Mouse (Mus musculus): Measurements from ENCODE around the gene Fbxo39. TPM values are rescaled to one million over a fixed set of nuclear protein-coding genes. Genes with fewer than 3 reads are reported as not detected.

The Fbxo39 gene
- not detected in 2 replicates for polyA plus RNA-seq (2016; fragmentation: Nextera tagmentation; extraction: Ambion mirVana)

GRCm38 (mm10) chr11:72314151-72314895 is at the start of gene Fbxo39:
Gene Fbxo39 (plus strand): TSS chr11:72314444.
- Histone ChIP-seq H3K9me3 (no peaks in the 10 kb centered on the region), H3K27ac (peak within 1 kb of the TSS; percentile 63; the same call in 1 of the 2 replicates), H3K36me3 (no peaks in the 10 kb centered on the region), H3K27me3 (ENCODE audit: insufficient read depth, poor library complexity, severe bottlenecking) (peaks cover 35% of the 10 kb centered on the region), H3K4me1 (replicated peaks) (peaks cover 8% of the 10 kb centered on the region), H3K4me3 (peak within 1 kb of the TSS; percentile 47)
- peak; percentile 7 for DNase-seq (ENCODE audit: low spot score)
- WGBS = 11% methylated on average over 42 of the region's 42 CpGs

GRCm38 (mm10) chr11:72265483-72265882 is 48.8 kb upstream of the Fbxo39 start:
- H3K36me3 ChIP-seq = no peaks in the 10 kb centered on the region
- WGBS = 6% methylated on average over 11 of the region's 11 CpGs
- H3K4me3 ChIP-seq = peak overlapping the region; percentile 55
- peaks cover 26% of the 10 kb centered on the region for H3K4me1 ChIP-seq (replicated peaks)
- DNase-seq (ENCODE audit: low spot score) = peak; percentile 18
- no peaks in the 10 kb centered on the region for H3K9me3 ChIP-seq
- H3K27ac ChIP-seq = 0 out of 2 replicates have a peak overlapping the region, but pooled peaks have one; percentile 41
- peaks cover 59% of the 10 kb centered on the region for H3K27me3 ChIP-seq (ENCODE audit: insufficient read depth, poor library complexity, severe bottlenecking)

GRCm38 (mm10) chr11:72266207-72266959 is 47.9 kb upstream of the Fbxo39 start:
- peaks cover 59% of the 10 kb centered on the region for H3K27me3 ChIP-seq (ENCODE audit: insufficient read depth, poor library complexity, severe bottlenecking)
- WGBS = 2% methylated on average over 46 of the region's 46 CpGs

GRCm38 (mm10) chr11:72266960-72267560 is 47.2 kb upstream of the Fbxo39 start, which contains the start of gene Slc13a5:
Gene Slc13a5 (minus strand): TSS chr11:72267222.
- no peaks in the 10 kb centered on the region for H3K36me3 ChIP-seq
- H3K4me3 ChIP-seq = peak within 1 kb of the TSS; percentile 55
- H3K9me3 ChIP-seq = no peaks in the 10 kb centered on the region
- DNase-seq (ENCODE audit: low spot score) = peak; percentile 57
- peaks cover 59% of the 10 kb centered on the region for H3K27me3 ChIP-seq (ENCODE audit: insufficient read depth, poor library complexity, severe bottlenecking)
- H3K27ac ChIP-seq = peak within 1 kb of the TSS; percentile 30; the same call in 1 of the 2 replicates
- 2% methylated on average over 36 of the region's 36 CpGs for WGBS
- peaks cover 26% of the 10 kb centered on the region for H3K4me1 ChIP-seq (replicated peaks)

More at GRCm38 (mm10) chr11:72266207-72266959, 47.9 kb upstream of the Fbxo39 start:
- no peaks in the 10 kb centered on the region for H3K36me3 ChIP-seq
- peak overlapping the region; percentile 30; the same call in 1 of the 2 replicates for H3K27ac ChIP-seq
- H3K4me1 ChIP-seq (replicated peaks) = peaks cover 26% of the 10 kb centered on the region
- DNase-seq (ENCODE audit: low spot score) = peak; percentile 67
- H3K9me3 ChIP-seq = no peaks in the 10 kb centered on the region
- peak overlapping the region; percentile 55 for H3K4me3 ChIP-seq

GRCm38 (mm10) chr11:72271761-72272160 is 42.5 kb upstream of the Fbxo39 start:
- WGBS = 71% methylated on average over 1 of the region's 1 CpGs
- Histone ChIP-seq H3K36me3 (no peaks in the 10 kb centered on the region), H3K27ac (no peak overlapping the region), H3K9me3 (no peaks in the 10 kb centered on the region), H3K4me1 (replicated peaks) (peaks cover 7% of the 10 kb centered on the region), H3K4me3 (no peak overlapping the region), H3K27me3 (ENCODE audit: insufficient read depth, poor library complexity, severe bottlenecking) (peaks cover 22% of the 10 kb centered on the region)
- no peak for DNase-seq (ENCODE audit: low spot score)

- H3K4me1 ChIP-seq (replicated peaks) = no peaks in the 10 kb centered on the region
- DNase-seq (ENCODE audit: low spot score) = no peak
- H3K9me3 ChIP-seq = no peaks in the 10 kb centered on the region
- WGBS = 76% methylated on average over 3 of the region's 3 CpGs
- H3K4me3 ChIP-seq = no peak overlapping the region
- H3K27me3 ChIP-seq (ENCODE audit: insufficient read depth, poor library complexity, severe bottlenecking) = peaks cover 6% of the 10 kb centered on the region; the same call in 1 of the 2 replicates
- H3K27ac ChIP-seq = no peak overlapping the region
- H3K36me3 ChIP-seq = no peaks in the 10 kb centered on the region
Measured at GRCm38 (mm10) chr11:72273341-72273740, 40.9 kb upstream of the Fbxo39 start.

GRCm38 (mm10) chr11:72281143-72281851 is 32.9 kb upstream of the Fbxo39 start:
- Histone ChIP-seq H3K4me3 (no peak overlapping the region), H3K4me1 (replicated peaks) (no peaks in the 10 kb centered on the region), H3K36me3 (no peaks in the 10 kb centered on the region), H3K9me3 (no peaks in the 10 kb centered on the region), H3K27ac (no peak overlapping the region), H3K27me3 (ENCODE audit: insufficient read depth, poor library complexity, severe bottlenecking) (no peaks in the 10 kb centered on the region)
- DNase-seq (ENCODE audit: low spot score) = no peak
- 85% methylated on average over 5 of the region's 5 CpGs for WGBS

- no peak for DNase-seq (ENCODE audit: low spot score)
- no peaks in the 10 kb centered on the region for H3K27me3 ChIP-seq (ENCODE audit: insufficient read depth, poor library complexity, severe bottlenecking)
- WGBS = 77% methylated on average over 5 of the region's 5 CpGs
- H3K4me3 ChIP-seq = no peak overlapping the region
- H3K27ac ChIP-seq = no peak overlapping the region
- H3K9me3 ChIP-seq = no peaks in the 10 kb centered on the region
- no peaks in the 10 kb centered on the region for H3K4me1 ChIP-seq (replicated peaks)
- no peaks in the 10 kb centered on the region for H3K36me3 ChIP-seq
Measured at GRCm38 (mm10) chr11:72281852-72282400, 32.3 kb upstream of the Fbxo39 start.

- Histone ChIP-seq H3K27me3 (ENCODE audit: insufficient read depth, poor library complexity, severe bottlenecking) (no peaks in the 10 kb centered on the region), H3K27ac (no peak overlapping the region), H3K36me3 (no peaks in the 10 kb centered on the region), H3K4me1 (replicated peaks) (no peaks in the 10 kb centered on the region), H3K9me3 (no peaks in the 10 kb centered on the region), H3K4me3 (no peak overlapping the region)
- no peak for DNase-seq (ENCODE audit: low spot score)
- 87% methylated on average over 16 of the region's 16 CpGs for WGBS
Measured at GRCm38 (mm10) chr11:72283486-72284224, 30.6 kb upstream of the Fbxo39 start.

GRCm38 (mm10) chr11:72284532-72285182 is 29.6 kb upstream of the Fbxo39 start:
- 87% methylated on average over 14 of the region's 14 CpGs for WGBS
- no peak overlapping the region for H3K27ac ChIP-seq
- no peak overlapping the region for H3K4me3 ChIP-seq
- DNase-seq (ENCODE audit: low spot score) = no peak
- no peaks in the 10 kb centered on the region for H3K4me1 ChIP-seq (replicated peaks)
- H3K9me3 ChIP-seq = no peaks in the 10 kb centered on the region
- H3K36me3 ChIP-seq = no peaks in the 10 kb centered on the region
- no peaks in the 10 kb centered on the region for H3K27me3 ChIP-seq (ENCODE audit: insufficient read depth, poor library complexity, severe bottlenecking)

GRCm38 (mm10) chr11:72285971-72286480 is 28.2 kb upstream of the Fbxo39 start:
- no peak overlapping the region for H3K27ac ChIP-seq
- H3K9me3 ChIP-seq = no peaks in the 10 kb centered on the region
- no peak overlapping the region for H3K4me3 ChIP-seq
- no peaks in the 10 kb centered on the region for H3K27me3 ChIP-seq (ENCODE audit: insufficient read depth, poor library complexity, severe bottlenecking)
- 78% methylated on average over 6 of the region's 6 CpGs for WGBS
- DNase-seq (ENCODE audit: low spot score) = no peak
- H3K4me1 ChIP-seq (replicated peaks) = no peaks in the 10 kb centered on the region
- H3K36me3 ChIP-seq = no peaks in the 10 kb centered on the region
